Mouse (Mus musculus) cerebellum, adult (tissue): ENCODE measurements around the gene Mef2d.

Source experiments
- ATAC-seq: cut with Nextera tagmentation; 2 replicates; pipeline ENCODE4 v1.9.2; 2017; ENCODE audit warnings: mild to moderate bottlenecking, moderate library complexity, mixed read lengths; ENCODE audit not compliant: insufficient number of reproducible peaks, low FRiP score, low TSS enrichment

The Mef2d gene

GRCm38 (mm10) chr3:88205563-88206491 is 63.7 kb downstream of the Mef2d start:
- ATAC-seq = no peak

DNA sequence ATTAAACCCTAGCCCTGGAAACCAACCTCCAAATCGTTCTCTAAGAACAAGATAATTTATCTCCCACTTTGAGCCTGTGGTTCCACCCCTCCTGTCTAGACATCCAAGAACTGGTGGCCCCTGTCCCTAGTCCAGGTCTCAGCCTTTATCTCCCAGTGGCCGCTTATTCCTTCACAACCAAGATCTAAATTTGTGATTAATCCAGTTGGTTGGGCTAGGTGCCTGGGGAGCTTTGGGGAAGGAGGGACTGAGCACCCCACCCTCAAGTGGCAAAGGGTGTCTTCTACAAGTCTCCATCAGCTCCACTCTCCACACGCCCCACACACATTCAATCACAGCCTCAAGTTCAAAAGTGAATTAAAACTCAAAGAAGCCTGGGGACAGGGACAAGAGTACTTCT is 64.3 kb downstream of the Mef2d start:
- no peak for ATAC-seq

- ATAC-seq = peak; percentile 50; the same call in 1 of the 2 replicates
These were observed 64.8 kb downstream of the Mef2d start for GRCm38 (mm10) chr3:88206901-88207371.

- ATAC-seq = no peak
These were observed 65.4 kb downstream of the Mef2d start for GRCm38 (mm10) chr3:88207451-88208100.

- ATAC-seq = no peak
These were observed 66.1 kb downstream of the Mef2d start for GRCm38 (mm10) chr3:88208226-88208720.

DNA sequence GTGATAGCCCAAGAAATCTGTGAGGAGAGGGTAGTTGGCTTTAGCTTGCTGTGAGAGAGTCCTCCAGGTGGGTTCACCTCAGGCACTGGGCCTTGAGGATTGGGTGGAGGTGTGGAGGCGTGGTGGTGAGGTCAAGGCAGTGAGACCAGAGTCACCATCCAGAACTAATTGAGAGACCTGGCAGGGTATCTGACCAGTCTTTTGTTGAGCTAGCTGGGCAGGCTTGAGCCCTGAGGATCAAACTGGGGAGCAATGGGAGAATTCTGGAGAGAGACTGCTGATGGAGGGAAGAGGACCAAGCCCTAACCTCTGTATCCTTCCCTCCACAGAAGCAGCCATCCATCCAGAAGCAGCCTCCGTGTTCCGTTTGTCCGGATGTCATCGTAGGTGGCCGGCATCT is 67.1 kb downstream of the Mef2d start:
- ATAC-seq = no peak

DNA sequence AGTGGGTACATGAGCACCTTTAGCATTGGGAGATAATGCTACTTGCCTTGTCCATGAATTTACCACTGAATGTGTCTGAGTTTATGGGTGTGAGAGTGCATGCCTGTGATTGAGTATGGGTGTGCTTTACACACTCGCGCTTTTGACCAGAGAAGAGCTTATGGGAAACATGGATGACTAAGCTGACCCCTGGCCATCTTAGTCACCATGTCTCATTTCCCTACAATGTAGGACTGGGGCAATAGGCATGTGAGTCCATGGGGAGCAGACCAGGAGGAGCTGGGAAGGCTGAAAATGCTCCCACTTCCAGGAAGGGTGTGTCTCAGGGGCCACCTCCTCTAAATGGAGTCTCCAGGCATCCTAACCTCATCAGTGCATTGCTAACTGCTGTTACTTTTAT is 67.9 kb downstream of the Mef2d start:
- ATAC-seq = no peak

DNA sequence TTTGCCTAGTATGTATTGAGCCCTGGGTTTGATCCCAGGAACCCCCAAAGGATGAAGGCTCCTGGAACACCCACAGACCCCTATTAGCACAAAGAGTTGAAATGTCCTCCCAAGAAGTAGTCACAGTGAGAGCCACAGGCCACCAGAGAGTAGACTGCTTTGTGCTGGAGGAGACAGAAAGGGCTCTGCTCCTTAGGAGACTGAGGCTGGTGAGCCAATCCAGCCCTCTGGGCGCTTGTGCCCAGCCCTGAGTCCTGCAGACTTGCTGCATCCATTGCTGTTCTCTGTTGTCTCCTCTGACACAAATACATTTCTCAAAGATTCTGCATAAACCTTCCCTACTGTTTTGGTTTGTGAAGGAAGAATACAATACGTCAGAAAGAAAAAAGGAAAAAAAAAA is 68.7 kb downstream of the Mef2d start:
- ATAC-seq = no peak

GRCm38 (mm10) chr3:88212356-88212755 is 70.2 kb downstream of the Mef2d start:
- no peak for ATAC-seq

GRCm38 (mm10) chr3:88213019-88213418 is 70.8 kb downstream of the Mef2d start:
- ATAC-seq = no peak

GRCm38 (mm10) chr3:88214197-88214938 is 72.2 kb downstream of the Mef2d start:
- peak; percentile 70 for ATAC-seq

- no peak for ATAC-seq
These were observed 72.9 kb downstream of the Mef2d start for GRCm38 (mm10) chr3:88214971-88215552.

DNA sequence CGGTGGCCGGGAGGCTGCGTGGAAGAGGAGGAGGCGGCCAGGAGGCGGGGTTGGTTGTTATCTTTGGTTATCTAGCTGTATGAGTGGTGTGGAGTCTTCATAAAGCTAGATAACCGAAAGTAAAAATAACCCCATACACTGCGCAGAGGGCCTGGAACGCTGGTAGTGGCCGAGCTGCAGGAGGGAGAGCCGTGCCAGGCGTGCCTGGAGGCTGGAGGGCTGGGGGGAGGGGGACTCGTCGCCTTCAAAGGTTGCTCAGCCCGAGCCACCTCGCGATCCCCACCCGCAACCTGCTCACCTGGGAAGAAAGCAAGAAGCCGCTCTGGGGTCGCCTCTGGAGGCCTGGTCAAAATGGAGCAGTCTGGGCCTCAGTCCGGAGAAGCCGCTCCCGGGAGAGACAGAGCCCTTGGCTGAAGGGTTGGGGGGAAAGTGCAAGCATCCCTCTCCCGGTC is 73.4 kb downstream of the Mef2d start:
- peak; percentile 31; the same call in 1 of the 2 replicates for ATAC-seq

DNA sequence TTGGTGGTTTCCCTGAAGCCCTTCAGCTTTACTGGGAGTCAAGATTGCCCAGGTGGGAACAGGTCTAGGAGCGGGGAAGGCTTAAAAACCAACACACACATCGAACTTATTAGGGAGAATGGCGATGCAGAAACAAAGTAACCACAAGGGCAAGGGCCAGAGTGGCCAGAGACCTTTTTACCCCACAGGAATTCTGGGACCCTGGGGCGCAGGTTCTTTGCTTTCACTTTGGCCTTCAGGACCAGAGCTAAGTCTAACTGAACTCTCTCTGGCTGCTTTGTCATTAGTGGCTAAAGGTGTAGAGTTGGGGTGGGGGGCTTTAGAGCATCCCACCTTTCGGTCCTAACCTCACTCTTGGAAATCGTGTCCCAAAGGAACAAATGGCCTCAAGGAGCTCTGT is 73.9 kb downstream of the Mef2d start:
- ATAC-seq = no peak

GRCm38 (mm10) chr3:88216534-88217326 is 74.6 kb downstream of the Mef2d start:
- ATAC-seq = no peak

DNA sequence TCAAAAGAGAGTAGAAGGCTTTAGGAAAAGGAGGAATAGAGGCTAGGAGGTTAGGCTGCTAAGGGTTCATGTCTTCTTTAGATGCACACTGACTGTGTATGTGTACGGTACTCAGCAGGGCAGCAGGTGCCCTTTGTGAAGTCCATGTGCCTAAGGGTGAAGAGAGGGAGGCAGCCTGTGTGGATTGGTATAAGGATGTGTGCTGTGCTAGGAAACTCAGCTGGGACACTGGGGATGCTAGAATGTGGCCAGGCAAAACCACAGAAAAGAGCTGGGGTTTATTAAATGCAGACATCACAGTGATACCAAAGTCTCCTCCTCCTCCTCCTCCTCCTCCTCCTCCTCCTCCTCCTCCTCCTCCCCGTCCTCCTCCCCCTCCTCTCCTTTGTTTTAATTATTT is 75.5 kb downstream of the Mef2d start:
- no peak for ATAC-seq

- no peak for ATAC-seq
These were observed 77.8 kb downstream of the Mef2d start for GRCm38 (mm10) chr3:88219940-88220339.

GRCm38 (mm10) chr3:88220842-88221241 is 78.7 kb downstream of the Mef2d start:
- no peak for ATAC-seq
